Mouse (Mus musculus): ENCODE measurements around the gene Spire2.

DNA sequence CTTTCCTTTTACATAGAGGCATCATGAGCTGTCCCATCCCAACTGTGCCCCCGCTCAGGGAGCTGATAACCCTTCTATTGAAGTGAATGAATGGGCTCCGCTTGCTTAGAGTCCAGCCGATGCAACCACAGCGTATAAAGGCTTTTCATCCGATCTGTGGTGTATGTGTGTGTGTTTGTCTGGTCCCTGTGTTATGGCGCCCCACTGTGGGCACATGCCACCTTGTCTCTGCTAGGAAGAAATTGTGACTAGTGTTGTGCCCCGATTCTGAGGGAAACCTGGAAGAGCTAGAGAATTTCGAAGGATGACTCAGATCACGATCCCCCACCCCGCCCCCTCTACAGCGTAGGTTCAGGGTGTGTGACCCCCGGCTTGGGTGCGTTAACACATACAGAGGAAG, 20.3 kb downstream of the Spire2 start:
- TF ChIP-seq GATA1 (IDR thresholded peaks at IDR 0.05; ENCODE audit: low read length) (no peak), TAL1 (IDR thresholded peaks at IDR 0.05; ENCODE audit: low read length) (no peak)

Measured in erythroblast, embryonic 14.5 days (primary cell).